Mouse (Mus musculus): ENCODE results near the gene Aoc1. TPM values are rescaled to one million over a fixed set of nuclear protein-coding genes. Genes with fewer than 3 reads are reported as not detected.
A peak's percentile ranks its signal among the peaks of the same experiment; 100 is the strongest.

Aoc1 gene
- polyA plus RNA-seq, 1 experiment = 7.3 TPM

- 10% methylated on average over 23 of the region's 23 CpGs for WGBS
- no peak overlapping the region for H3K4me3 ChIP-seq (ENCODE audit: insufficient read depth, low read depth, low read length)
- H3K27ac ChIP-seq (ENCODE audit: insufficient read depth, low read depth, low read length) = peak overlapping the region; percentile 37
- no peaks in the 10 kb centered on the region for H3K27me3 ChIP-seq (replicated peaks; ENCODE audit: control insufficient read depth, insufficient read depth, low read length)
- H3K36me3 ChIP-seq (ENCODE audit: control insufficient read depth, insufficient read depth, low read length) = no peaks in the 10 kb centered on the region
- peak; percentile 86 for DNase-seq
- TF ChIP-seq POLR2A (IDR thresholded peaks at IDR 0.05; ENCODE audit: low read depth, low read length) = no peak
- peak; percentile 93 for TF ChIP-seq CTCF (conservative IDR thresholded peaks at IDR 0.05; ENCODE audit: insufficient read depth, insufficient read length, low read depth, low read length)
- peaks cover 32% of the 10 kb centered on the region for H3K4me1 ChIP-seq (ENCODE audit: control insufficient read depth, insufficient read depth, low read length)
These were observed 12.4 kb upstream of the Aoc1 start for GRCm38 (mm10) chr6:48860130-48860815.

- H3K4me1 ChIP-seq (ENCODE audit: control insufficient read depth, insufficient read depth, low read length) = peaks cover 37% of the 10 kb centered on the region
- no peak for DNase-seq
- 78% methylated on average over 1 of the region's 1 CpGs for WGBS
- H3K27me3 ChIP-seq (replicated peaks; ENCODE audit: control insufficient read depth, insufficient read depth, low read length) = no peaks in the 10 kb centered on the region
- H3K4me3 ChIP-seq (ENCODE audit: insufficient read depth, low read depth, low read length) = no peak overlapping the region
- no peaks in the 10 kb centered on the region for H3K36me3 ChIP-seq (ENCODE audit: control insufficient read depth, insufficient read depth, low read length)
- TF ChIP-seq POLR2A (IDR thresholded peaks at IDR 0.05; ENCODE audit: low read depth, low read length) (no peak), CTCF (conservative IDR thresholded peaks at IDR 0.05; ENCODE audit: insufficient read depth, insufficient read length, low read depth, low read length) (no peak)
- peak overlapping the region; percentile 37 for H3K27ac ChIP-seq (ENCODE audit: insufficient read depth, low read depth, low read length)
These were observed 11.8 kb upstream of the Aoc1 start for GRCm38 (mm10) chr6:48860851-48861250.

GRCm38 (mm10) chr6:48861616-48862280, 10.9 kb upstream of the Aoc1 start:
- no peak for TF ChIP-seq CTCF (conservative IDR thresholded peaks at IDR 0.05; ENCODE audit: insufficient read depth, insufficient read length, low read depth, low read length)
- TF ChIP-seq POLR2A (IDR thresholded peaks at IDR 0.05; ENCODE audit: low read depth, low read length) = no peak
- peak overlapping the region; percentile 73 for H3K27ac ChIP-seq (ENCODE audit: insufficient read depth, low read depth, low read length)
- no peak overlapping the region for H3K4me3 ChIP-seq (ENCODE audit: insufficient read depth, low read depth, low read length)
- WGBS = 54% methylated on average over 12 of the region's 12 CpGs
- no peaks in the 10 kb centered on the region for H3K36me3 ChIP-seq (ENCODE audit: control insufficient read depth, insufficient read depth, low read length)
- H3K27me3 ChIP-seq (replicated peaks; ENCODE audit: control insufficient read depth, insufficient read depth, low read length) = no peaks in the 10 kb centered on the region
- peak; percentile 62 for DNase-seq
- peaks cover 40% of the 10 kb centered on the region for H3K4me1 ChIP-seq (ENCODE audit: control insufficient read depth, insufficient read depth, low read length)

GRCm38 (mm10) chr6:48862816-48863215, 9.9 kb upstream of the Aoc1 start:
- TF ChIP-seq CTCF (conservative IDR thresholded peaks at IDR 0.05; ENCODE audit: insufficient read depth, insufficient read length, low read depth, low read length) = no peak
- H3K27ac ChIP-seq (ENCODE audit: insufficient read depth, low read depth, low read length) = peak overlapping the region; percentile 59
- no peak for DNase-seq
- no peaks in the 10 kb centered on the region for H3K27me3 ChIP-seq (replicated peaks; ENCODE audit: control insufficient read depth, insufficient read depth, low read length)
- H3K4me3 ChIP-seq (ENCODE audit: insufficient read depth, low read depth, low read length) = no peak overlapping the region
- WGBS = 62% methylated on average over 4 of the region's 4 CpGs
- H3K36me3 ChIP-seq (ENCODE audit: control insufficient read depth, insufficient read depth, low read length) = no peaks in the 10 kb centered on the region
- H3K4me1 ChIP-seq (ENCODE audit: control insufficient read depth, insufficient read depth, low read length) = peaks cover 45% of the 10 kb centered on the region

- H3K4me1 ChIP-seq (ENCODE audit: control insufficient read depth, insufficient read depth, low read length) = peaks cover 45% of the 10 kb centered on the region
- peak overlapping the region; percentile 62 for H3K27ac ChIP-seq (ENCODE audit: insufficient read depth, low read depth, low read length)
- 49% methylated on average over 7 of the region's 7 CpGs for WGBS
- DNase-seq = peak; percentile 84
- H3K4me3 ChIP-seq (ENCODE audit: insufficient read depth, low read depth, low read length) = no peak overlapping the region
- no peaks in the 10 kb centered on the region for H3K36me3 ChIP-seq (ENCODE audit: control insufficient read depth, insufficient read depth, low read length)
- no peaks in the 10 kb centered on the region for H3K27me3 ChIP-seq (replicated peaks; ENCODE audit: control insufficient read depth, insufficient read depth, low read length)
- TF ChIP-seq CTCF (conservative IDR thresholded peaks at IDR 0.05; ENCODE audit: insufficient read depth, insufficient read length, low read depth, low read length) (no peak), POLR2A (IDR thresholded peaks at IDR 0.05; ENCODE audit: low read depth, low read length) (no peak)
These were observed 9.2 kb upstream of the Aoc1 start for GRCm38 (mm10) chr6:48863488-48863887.

GRCm38 (mm10) chr6:48864181-48864580, 8.5 kb upstream of the Aoc1 start:
- no peaks in the 10 kb centered on the region for H3K36me3 ChIP-seq (ENCODE audit: control insufficient read depth, insufficient read depth, low read length)
- H3K27ac ChIP-seq (ENCODE audit: insufficient read depth, low read depth, low read length) = peak overlapping the region; percentile 95
- peaks cover 45% of the 10 kb centered on the region for H3K4me1 ChIP-seq (ENCODE audit: control insufficient read depth, insufficient read depth, low read length)
- H3K27me3 ChIP-seq (replicated peaks; ENCODE audit: control insufficient read depth, insufficient read depth, low read length) = no peaks in the 10 kb centered on the region
- H3K4me3 ChIP-seq (ENCODE audit: insufficient read depth, low read depth, low read length) = no peak overlapping the region
- DNase-seq = no peak
- no peak for TF ChIP-seq CTCF (conservative IDR thresholded peaks at IDR 0.05; ENCODE audit: insufficient read depth, insufficient read length, low read depth, low read length)
- 52% methylated on average over 3 of the region's 3 CpGs for WGBS

- Histone ChIP-seq H3K36me3 (ENCODE audit: control insufficient read depth, insufficient read depth, low read length) (no peaks in the 10 kb centered on the region), H3K4me1 (ENCODE audit: control insufficient read depth, insufficient read depth, low read length) (peaks cover 46% of the 10 kb centered on the region), H3K27ac (ENCODE audit: insufficient read depth, low read depth, low read length) (peak overlapping the region; percentile 95), H3K27me3 (replicated peaks; ENCODE audit: control insufficient read depth, insufficient read depth, low read length) (no peaks in the 10 kb centered on the region), H3K4me3 (ENCODE audit: insufficient read depth, low read depth, low read length) (no peak overlapping the region)
- TF ChIP-seq CTCF (conservative IDR thresholded peaks at IDR 0.05; ENCODE audit: insufficient read depth, insufficient read length, low read depth, low read length) = no peak
- no peak for TF ChIP-seq POLR2A (IDR thresholded peaks at IDR 0.05; ENCODE audit: low read depth, low read length)
- 31% methylated on average over 3 of the region's 3 CpGs for whole genome bisulfite sequencing
- peak; percentile 83 for DNase-seq
These were observed 8.0 kb upstream of the Aoc1 start for GRCm38 (mm10) chr6:48864723-48865122.
